Mouse (Mus musculus) left cerebral cortex, postnatal 14 days (tissue): Measurements from ENCODE around the gene Retreg1. TPM values are rescaled to one million over a fixed set of nuclear protein-coding genes. Genes with fewer than 3 reads are reported as not detected.

Source experiments
- microRNA-seq, 2 experiments: library from miRNA; unstranded; fragments of <30 nt; microRNA quantifications; one replicate each; pipeline ENCODE4 v1.2.0; 2022
- total RNA-seq, 2 experiments: library from RNA; stranded (reverse); gene quantifications; 2 replicates each; pipeline ENCODE4 v1.2.3; 2021

The Retreg1 gene
- total RNA-seq, 2 experiments from 2014 or later: 35.0 to 39.9 TPM

Small RNA genes within 50 kb of the gene (microRNA-seq; reads per million reads assigned to microRNA genes)
- 0 to 0.34 reads per million in 2 experiments for gene Mir7212

Other genes starting within 250 kb of the Retreg1 start
- 10 to 100 TPM; 44.0 to 48.1 TPM for gene Myo10, start 220.7 kb upstream of the Retreg1 start, total RNA-seq
- gene Zfp622, start 141.2 kb downstream of the Retreg1 start, total RNA-seq: 10 to 100 TPM; 39.0 to 41.8 TPM